Mouse (Mus musculus) embryo, embryonic 10.5 days (tissue): Measurements from ENCODE around the gene Ccdc9.
"Not testable (repeated sequence)": the region's sequence is repeated elsewhere in the genome, so short reads cannot be mapped to it uniquely, and the experiment has no call there.

Experiments
- DNase-seq: peaks from one replicate; pipeline ENCODE4 v3.0.0-alpha.2; 2015; ENCODE audit warnings: low spot score

Gene Ccdc9

GRCm38 (mm10) chr7:16308093-16308492, 21.5 kb upstream of the Ccdc9 start, which contains the start of gene Bbc3:
Gene Bbc3, plus strand, starts transcription at chr7:16308393.
- not testable (repeated sequence) for DNase-seq

GRCm38 (mm10) chr7:16307141-16307540, 20.5 kb upstream of the Ccdc9 start:
- not testable (repeated sequence) for DNase-seq

GRCm38 (mm10) chr7:16299419-16300035, 12.9 kb upstream of the Ccdc9 start:
- DNase-seq, result peak; percentile 92

GRCm38 (mm10) chr7:16298927-16299326, 12.3 kb upstream of the Ccdc9 start:
- no peak for DNase-seq

- no peak for DNase-seq
Observed at GRCm38 (mm10) chr7:16297616-16298015, 11.0 kb upstream of the Ccdc9 start.

- DNase-seq, result peak; percentile 91
Observed at GRCm38 (mm10) chr7:16296766-16297390, 10.3 kb upstream of the Ccdc9 start.

GRCm38 (mm10) chr7:16296146-16296545, 9.6 kb upstream of the Ccdc9 start:
- DNase-seq, result no peak

- DNase-seq, result peak; percentile 82
Observed at GRCm38 (mm10) chr7:16295321-16295900, 8.8 kb upstream of the Ccdc9 start.

GRCm38 (mm10) chr7:16294837-16295236, 8.2 kb upstream of the Ccdc9 start:
- DNase-seq, result peak; percentile 96

GRCm38 (mm10) chr7:16294346-16294745, 7.8 kb upstream of the Ccdc9 start:
- DNase-seq, result peak; percentile 79

GRCm38 (mm10) chr7:16287791-16288190, 1.2 kb upstream of the Ccdc9 start:
- DNase-seq, result no peak

GRCm38 (mm10) chr7:16287016-16287415, 421 bp upstream of the Ccdc9 start:
- DNase-seq, result no peak

- DNase-seq, result peak; percentile 69
Observed at GRCm38 (mm10) chr7:16285450-16286025, 1.1 kb downstream of the Ccdc9 start.

- DNase-seq, result no peak
Observed at GRCm38 (mm10) chr7:16284904-16285303, 1.7 kb downstream of the Ccdc9 start.

GRCm38 (mm10) chr7:16284001-16284400, 2.6 kb downstream of the Ccdc9 start:
- DNase-seq, result no peak

- no peak for DNase-seq
Observed at GRCm38 (mm10) chr7:16282334-16282733, 4.3 kb downstream of the Ccdc9 start.

GRCm38 (mm10) chr7:16280721-16281120, 5.9 kb downstream of the Ccdc9 start:
- DNase-seq, result no peak

GRCm38 (mm10) chr7:16274922-16275890, 11.4 kb downstream of the Ccdc9 start:
- DNase-seq, result no peak

GRCm38 (mm10) chr7:16273766-16274140, 12.8 kb downstream of the Ccdc9 start:
- peak; percentile 82 for DNase-seq

GRCm38 (mm10) chr7:16273081-16273765, 13.4 kb downstream of the Ccdc9 start, which contains the start of gene Inafm1:
Gene Inafm1, minus strand, starts transcription at chr7:16273617.
- DNase-seq, result peak; percentile 98

GRCm38 (mm10) chr7:16272681-16273080, 13.9 kb downstream of the Ccdc9 start:
- DNase-seq, result peak; percentile 72
